Mouse (Mus musculus) limb, embryonic 12.5 days (tissue): ENCODE measurements around the gene Tmem120a. TPM values are rescaled to one million over a fixed set of nuclear protein-coding genes. Genes with fewer than 3 reads are reported as not detected.

Experiments used
- ATAC-seq: fragments of 200-750 bp; cut with Nextera tagmentation; 2 replicates; pipeline ENCODE4 v1.8.0; 2017; ENCODE audit warnings: low read depth, moderate TSS enrichment; ENCODE audit not compliant: insufficient number of reproducible peaks, insufficient read depth, low FRiP score, low TSS enrichment
- H3K27ac ChIP-seq: fragments of 300-500 bp; sonication (generic); 2 replicates; pipeline ENCODE4 v1.5.1; 2016; ENCODE audit warnings: mild to moderate bottlenecking, moderate library complexity
- H3K27me3 ChIP-seq: fragments of 300-500 bp; sonication (generic); 2 replicates; pipeline ENCODE4 v1.6.1; 2016; ENCODE audit warnings: mild to moderate bottlenecking, moderate library complexity
- H3K36me3 ChIP-seq: fragments of 300-500 bp; sonication (generic); 2 replicates; pipeline ENCODE4 v1.6.1; 2016; ENCODE audit warnings: mild to moderate bottlenecking, moderate library complexity
- H3K4me1 ChIP-seq: fragments of 300-500 bp; sonication (generic); replicated peaks from 2 replicates; pipeline ENCODE4 v1.6.1; 2016
- H3K4me2 ChIP-seq: fragments of 300-500 bp; sonication (generic); 2 replicates; pipeline ENCODE4 v1.6.1; 2016; ENCODE audit warnings: mild to moderate bottlenecking, moderate library complexity
- H3K4me3 ChIP-seq: fragments of 300-500 bp; sonication (generic); replicated peaks from 2 replicates; pipeline ENCODE4 v1.5.1; 2016; ENCODE audit warnings: mild to moderate bottlenecking
- H3K9ac ChIP-seq: fragments of 300-500 bp; sonication (generic); replicated peaks from 2 replicates; pipeline ENCODE4 v1.6.1; 2016; ENCODE audit warnings: mild to moderate bottlenecking, moderate library complexity
- H3K9me3 ChIP-seq: fragments of 300-500 bp; sonication (generic); 2 replicates; pipeline ENCODE4 v1.6.1; 2016; ENCODE audit warnings: mild to moderate bottlenecking, moderate library complexity
- WGBS: fragments of 180-500 bp; shearing (Covaris S2); methylation state at CpG from one replicate; pipeline ENCODE4 v1.1.7; 2016; 5-methylcytosine and 5-hydroxymethylcytosine counted together
- polyA plus RNA-seq: library from polyadenylated mRNA; unstranded; fragments of >200 nt; fragmentation: Nextera tagmentation; extraction: Ambion mirVana; gene quantifications from 2 replicates; pipeline ENCODE4 v1.2.1, GENCODE M21; 2016

The Tmem120a gene
- 47.9 and 52.5 TPM in 2 replicates for polyA plus RNA-seq

DNA sequence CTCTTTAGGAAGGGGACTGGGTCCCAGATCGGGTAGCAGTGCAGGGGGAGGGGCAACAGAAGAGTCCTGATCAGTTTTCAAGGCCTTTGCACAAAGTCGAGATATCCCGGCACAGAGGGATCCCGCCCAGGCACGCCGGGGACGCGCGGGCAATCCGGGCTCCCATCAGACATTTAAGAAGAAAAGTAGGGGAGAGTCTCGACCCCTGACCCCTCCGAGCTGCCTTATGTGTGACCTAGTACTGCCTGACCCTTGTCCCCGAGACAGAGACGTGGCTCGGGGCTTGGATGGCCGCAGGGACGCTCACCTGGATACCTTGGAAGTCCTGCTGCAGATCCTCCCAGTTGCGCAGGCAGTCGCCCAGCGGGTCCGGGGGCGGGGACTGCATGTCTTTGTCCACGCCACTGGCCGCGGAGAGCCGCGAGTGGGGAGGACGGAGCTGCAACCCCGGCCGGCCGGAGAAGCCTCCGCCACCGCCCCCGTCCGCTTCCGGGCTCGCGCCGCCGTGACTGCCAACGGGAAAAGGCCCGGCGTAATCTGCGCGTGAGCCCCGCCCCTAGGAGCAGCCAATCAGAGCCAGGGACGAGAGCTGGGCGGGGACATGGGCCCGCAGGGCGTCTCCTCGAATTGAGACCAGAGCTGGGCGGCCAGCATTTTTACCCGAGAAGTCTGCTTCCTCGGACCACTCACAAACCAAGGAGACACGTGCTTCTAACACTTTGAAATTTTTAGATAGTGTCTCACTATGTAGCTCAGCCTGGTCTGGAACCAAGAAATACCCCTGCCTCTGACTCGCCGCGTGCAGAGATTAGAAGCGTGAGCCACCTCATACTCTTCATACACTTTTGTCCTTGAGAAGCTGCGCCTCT is at the start of gene Tmem120a:
Gene Tmem120a, minus strand, starts transcription at position 708 of the 869 bp plus-strand sequence.
- Histone ChIP-seq H3K9me3 (peaks cover 9% of the 10 kb centered on the region; the same call in 1 of the 2 replicates), H3K4me2 (peak within 1 kb of the TSS; percentile 86), H3K4me3 (peak within 1 kb of the TSS; percentile 85), H3K27ac (peak within 1 kb of the TSS; percentile 47), H3K9ac (peak within 1 kb of the TSS; percentile 78), H3K36me3 (peaks cover 19% of the 10 kb centered on the region), H3K4me1 (peaks cover 19% of the 10 kb centered on the region), H3K27me3 (no peaks in the 10 kb centered on the region)
- under 1% methylated on average over 60 of the region's 60 CpGs for WGBS
- ATAC-seq, result peak; percentile 92

GRCm38 (mm10) chr5:135782901-135783300 is 38.7 kb upstream of the Tmem120a start:
- H3K27ac ChIP-seq, result no peak overlapping the region
- H3K4me3 ChIP-seq, result no peak overlapping the region
- H3K4me1 ChIP-seq, result peaks cover 10% of the 10 kb centered on the region
- no peaks in the 10 kb centered on the region for H3K27me3 ChIP-seq
- peaks cover 69% of the 10 kb centered on the region for H3K36me3 ChIP-seq
- H3K9ac ChIP-seq, result no peak overlapping the region
- H3K4me2 ChIP-seq, result no peak overlapping the region
- no peak for ATAC-seq
- 88% methylated on average over 4 of the region's 4 CpGs for WGBS
- H3K9me3 ChIP-seq, result no peaks in the 10 kb centered on the region

GRCm38 (mm10) chr5:135780331-135780730 is 36.1 kb upstream of the Tmem120a start:
- H3K36me3 ChIP-seq, result peaks cover 44% of the 10 kb centered on the region
- no peak overlapping the region for H3K27ac ChIP-seq
- WGBS, result 93% methylated on average over 8 of the region's 8 CpGs
- ATAC-seq, result no peak
- peaks cover 2% of the 10 kb centered on the region; the same call in 1 of the 2 replicates for H3K27me3 ChIP-seq
- H3K4me2 ChIP-seq, result no peak overlapping the region
- H3K9ac ChIP-seq, result no peak overlapping the region
- H3K4me3 ChIP-seq, result no peak overlapping the region
- H3K9me3 ChIP-seq, result no peaks in the 10 kb centered on the region
- peaks cover 15% of the 10 kb centered on the region for H3K4me1 ChIP-seq

DNA sequence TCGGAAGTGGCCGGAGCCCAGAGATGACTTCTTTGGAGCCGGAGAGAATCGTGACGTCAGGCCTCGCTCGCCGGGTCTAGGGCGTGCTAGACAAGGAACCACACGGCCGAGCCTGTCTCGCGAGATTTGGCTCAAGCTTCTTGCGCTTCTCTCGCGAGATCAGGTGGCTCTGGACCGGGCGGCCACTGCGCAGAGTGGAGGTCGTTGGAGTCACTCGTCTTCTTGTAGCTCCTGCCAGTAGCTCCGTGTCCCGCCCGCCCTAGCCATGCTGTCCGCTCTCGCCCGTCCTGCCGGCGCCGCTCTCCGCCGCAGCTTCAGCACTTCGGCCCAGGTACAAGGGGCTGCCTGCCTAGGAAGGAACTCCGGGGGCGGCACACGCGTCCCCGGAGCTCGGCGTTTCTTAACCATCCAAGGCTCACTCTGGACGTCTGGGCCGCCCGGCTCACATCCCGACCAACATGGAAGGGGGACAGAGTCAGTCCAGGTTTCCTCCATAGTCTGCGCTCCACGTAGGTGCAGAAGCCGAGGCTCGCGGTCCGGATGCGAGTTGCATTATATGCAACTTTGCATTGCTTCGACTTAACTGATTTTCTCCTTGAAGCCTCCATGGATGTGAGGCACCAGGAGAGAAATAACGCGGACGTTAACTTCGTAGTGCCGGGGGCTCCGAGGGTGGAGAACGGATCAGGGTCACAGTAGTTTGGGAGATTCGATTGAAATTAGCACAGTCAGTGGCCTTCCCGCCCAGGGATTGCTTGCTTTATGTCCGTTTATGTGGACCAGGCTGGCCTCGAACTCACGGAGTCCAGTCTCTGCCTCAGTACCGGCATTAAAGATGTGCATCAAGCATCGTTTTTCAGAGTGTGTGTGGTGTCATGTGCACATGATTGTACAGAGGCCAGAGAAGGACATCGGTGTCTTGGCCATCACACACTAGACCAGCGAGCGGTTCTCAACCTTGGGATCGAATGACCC is 34.5 kb upstream of the Tmem120a start, which contains the start of gene Mdh2:
Gene Mdh2, plus strand, starts transcription at position 10 of the 975 bp plus-strand sequence.
- H3K4me3 ChIP-seq, result peak within 1 kb of the TSS; percentile 84
- H3K9ac ChIP-seq, result peak within 1 kb of the TSS; percentile 92
- H3K27me3 ChIP-seq, result peaks cover 2% of the 10 kb centered on the region; the same call in 1 of the 2 replicates
- H3K36me3 ChIP-seq, result peaks cover 28% of the 10 kb centered on the region
- H3K4me1 ChIP-seq, result peaks cover 15% of the 10 kb centered on the region
- peak; percentile 96 for ATAC-seq
- H3K4me2 ChIP-seq, result peak within 1 kb of the TSS; percentile 87
- WGBS, result 1% methylated on average over 70 of the region's 70 CpGs
- peak within 1 kb of the TSS; percentile 95 for H3K27ac ChIP-seq
- no peaks in the 10 kb centered on the region for H3K9me3 ChIP-seq

GRCm38 (mm10) chr5:135777796-135778470 is 33.7 kb upstream of the Tmem120a start, which contains the start of gene Styxl1:
Gene Styxl1, minus strand, starts transcription at chr5:135778385.
- Histone ChIP-seq H3K27ac (peak within 1 kb of the TSS; percentile 95), H3K4me2 (peak within 1 kb of the TSS; percentile 87), H3K4me3 (peak within 1 kb of the TSS; percentile 84), H3K4me1 (peaks cover 15% of the 10 kb centered on the region), H3K36me3 (peaks cover 20% of the 10 kb centered on the region), H3K9me3 (no peaks in the 10 kb centered on the region), H3K27me3 (peaks cover 2% of the 10 kb centered on the region; the same call in 1 of the 2 replicates), H3K9ac (peak within 1 kb of the TSS; percentile 92)
- ATAC-seq, result peak; percentile 93
- whole genome bisulfite sequencing, result under 1% methylated on average over 45 of the region's 45 CpGs

DNA sequence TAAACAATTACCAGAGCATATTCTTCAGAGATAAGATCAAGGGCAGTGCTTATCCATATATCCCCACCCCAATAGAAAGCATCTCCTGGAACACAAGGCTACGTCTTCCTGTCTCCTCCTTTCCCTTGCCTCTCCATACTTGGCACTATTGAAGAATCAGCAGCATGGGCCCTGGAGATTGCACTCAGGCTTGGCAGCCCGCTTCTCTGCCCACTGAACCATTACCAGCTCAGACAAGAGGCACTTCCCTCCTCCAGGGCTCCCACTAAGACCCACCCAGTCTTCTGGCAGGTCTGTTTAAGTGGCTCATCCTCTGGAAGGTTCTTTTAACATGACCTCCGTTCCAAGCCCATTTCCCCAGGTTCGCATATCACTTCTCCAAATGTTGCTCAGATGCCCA is 32.3 kb upstream of the Tmem120a start:
- Histone ChIP-seq H3K9ac (no peak overlapping the region), H3K27ac (no peak overlapping the region), H3K36me3 (peaks cover 6% of the 10 kb centered on the region), H3K4me2 (no peak overlapping the region), H3K4me1 (peaks cover 15% of the 10 kb centered on the region), H3K4me3 (no peak overlapping the region), H3K27me3 (peaks cover 6% of the 10 kb centered on the region; the same call in 1 of the 2 replicates), H3K9me3 (no peaks in the 10 kb centered on the region)
- ATAC-seq, result no peak
- WGBS, result 88% methylated on average over 4 of the region's 4 CpGs

DNA sequence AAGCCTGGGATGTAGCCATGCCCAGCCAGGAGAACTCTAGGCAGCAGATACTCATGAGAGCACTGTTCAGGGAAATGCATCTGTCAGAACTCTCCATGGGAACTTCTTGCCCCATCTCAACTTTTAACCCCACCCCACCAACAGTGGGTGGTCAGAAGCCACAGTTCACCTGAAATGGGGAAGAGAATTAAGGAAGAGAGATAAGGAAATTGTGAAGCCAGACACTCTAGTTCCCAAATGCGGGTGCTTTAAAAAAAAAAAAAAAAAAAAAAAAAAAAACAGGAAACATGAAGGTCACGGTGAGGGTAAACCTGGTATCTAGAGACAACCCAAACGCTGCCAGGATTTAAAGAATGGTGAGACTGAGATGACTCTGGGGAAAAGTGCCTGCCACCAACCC is 28.3 kb upstream of the Tmem120a start:
- peaks cover 11% of the 10 kb centered on the region; the same call in 1 of the 2 replicates for H3K27me3 ChIP-seq
- no peaks in the 10 kb centered on the region for H3K36me3 ChIP-seq
- no peak overlapping the region for H3K4me3 ChIP-seq
- no peak overlapping the region for H3K4me2 ChIP-seq
- no peak overlapping the region for H3K27ac ChIP-seq
- no peak for ATAC-seq
- H3K4me1 ChIP-seq, result peaks cover 3% of the 10 kb centered on the region
- no peak overlapping the region for H3K9ac ChIP-seq
- H3K9me3 ChIP-seq, result no peaks in the 10 kb centered on the region
- WGBS, result 72% methylated on average over 3 of the region's 3 CpGs

GRCm38 (mm10) chr5:135764971-135765370 is 20.7 kb upstream of the Tmem120a start:
- peaks cover 8% of the 10 kb centered on the region for H3K27me3 ChIP-seq
- H3K27ac ChIP-seq, result no peak overlapping the region
- H3K36me3 ChIP-seq, result no peaks in the 10 kb centered on the region
- H3K9ac ChIP-seq, result no peak overlapping the region
- no peaks in the 10 kb centered on the region for H3K4me1 ChIP-seq
- WGBS, result 68% methylated on average over 3 of the region's 3 CpGs
- H3K4me3 ChIP-seq, result no peak overlapping the region
- H3K4me2 ChIP-seq, result no peak overlapping the region
- no peaks in the 10 kb centered on the region for H3K9me3 ChIP-seq
- no peak for ATAC-seq

- no peak for ATAC-seq
- Histone ChIP-seq H3K4me3 (no peak overlapping the region), H3K27ac (no peak overlapping the region), H3K27me3 (peaks cover 8% of the 10 kb centered on the region), H3K4me2 (no peak overlapping the region), H3K4me1 (no peaks in the 10 kb centered on the region), H3K36me3 (no peaks in the 10 kb centered on the region), H3K9me3 (no peaks in the 10 kb centered on the region), H3K9ac (no peak overlapping the region)
- 6% methylated on average over 7 of the region's 7 CpGs for WGBS
Observed at GRCm38 (mm10) chr5:135763526-135763925, 19.3 kb upstream of the Tmem120a start.

- H3K9ac ChIP-seq, result no peak overlapping the region
- H3K9me3 ChIP-seq, result no peaks in the 10 kb centered on the region
- WGBS, result 75% methylated on average over 3 of the region's 3 CpGs
- H3K4me3 ChIP-seq, result no peak overlapping the region
- no peak overlapping the region for H3K4me2 ChIP-seq
- no peak overlapping the region for H3K27ac ChIP-seq
- no peak for ATAC-seq
- H3K27me3 ChIP-seq, result peaks cover under 1% of the 10 kb centered on the region; the same call in 1 of the 2 replicates
- H3K36me3 ChIP-seq, result no peaks in the 10 kb centered on the region
- H3K4me1 ChIP-seq, result no peaks in the 10 kb centered on the region
Observed at GRCm38 (mm10) chr5:135761881-135762280, 17.6 kb upstream of the Tmem120a start.
